Mouse (Mus musculus) adrenal gland, postnatal 4 days (tissue): ENCODE measurements around the gene Rab11a. TPM values are rescaled to one million over a fixed set of nuclear protein-coding genes. Genes with fewer than 3 reads are reported as not detected.
"Not testable (repeated sequence)": the region's sequence is repeated elsewhere in the genome, so short reads cannot be mapped to it uniquely, and the experiment has no call there.

Source experiments
- DNase-seq, 2 experiments: peaks; one replicate each; pipeline ENCODE4 v3.0.0; 2021 to 2022; ENCODE audit warnings: low spot score in 2 of 2, mixed read lengths in 2 of 2
- total RNA-seq, 2 experiments: library from RNA; stranded (reverse); gene quantifications; 2 replicates each; pipeline ENCODE4 v1.2.3; 2021

Rab11a gene
- total RNA-seq, 2 experiments from 2014 or later = 304 to 332 TPM

GRCm38 (mm10) chr9:64749314-64749713 lies 11.8 kb upstream of the Rab11a start:
- DNase-seq = no peak

GRCm38 (mm10) chr9:64747735-64748134 lies 10.2 kb upstream of the Rab11a start:
- DNase-seq = no peak

GRCm38 (mm10) chr9:64742453-64742852 lies 4.9 kb upstream of the Rab11a start:
- DNase-seq = no peak

GRCm38 (mm10) chr9:64739001-64739400 lies 1.4 kb upstream of the Rab11a start:
- no peak for DNase-seq

- peak; percentile 10 to 42 for DNase-seq
Observed at GRCm38 (mm10) chr9:64736639-64737405, 736 bp downstream of the Rab11a start.

GRCm38 (mm10) chr9:64736076-64736638 lies 1.4 kb downstream of the Rab11a start:
- DNase-seq = no peak

- not testable (repeated sequence) for DNase-seq
Observed at GRCm38 (mm10) chr9:64734992-64735391, 2.6 kb downstream of the Rab11a start.

GRCm38 (mm10) chr9:64734166-64734565 lies 3.4 kb downstream of the Rab11a start:
- DNase-seq = no peak

GRCm38 (mm10) chr9:64731029-64731560 lies 6.5 kb downstream of the Rab11a start:
- DNase-seq = no peak

GRCm38 (mm10) chr9:64726454-64726853 lies 11.1 kb downstream of the Rab11a start:
- DNase-seq = no peak

GRCm38 (mm10) chr9:64719526-64720163 lies 17.9 kb downstream of the Rab11a start:
- DNase-seq = no peak

- DNase-seq = not testable (repeated sequence)
Observed at GRCm38 (mm10) chr9:64710291-64710690, 27.3 kb downstream of the Rab11a start.

GRCm38 (mm10) chr9:64704073-64704840 lies 33.3 kb downstream of the Rab11a start:
- no peak for DNase-seq

- DNase-seq = no peak
Observed at GRCm38 (mm10) chr9:64703420-64703965, 34.1 kb downstream of the Rab11a start.

- no peak for DNase-seq
Observed at GRCm38 (mm10) chr9:64702937-64703336, 34.6 kb downstream of the Rab11a start.

- DNase-seq = no peak
Observed at GRCm38 (mm10) chr9:64702391-64702790, 35.2 kb downstream of the Rab11a start.

- no peak for DNase-seq
Observed at GRCm38 (mm10) chr9:64701651-64702050, 35.9 kb downstream of the Rab11a start.

- no peak for DNase-seq
Observed at GRCm38 (mm10) chr9:64700451-64701311, 36.9 kb downstream of the Rab11a start.

- DNase-seq = no peak
Observed at GRCm38 (mm10) chr9:64698586-64698985, 39.0 kb downstream of the Rab11a start.

GRCm38 (mm10) chr9:64697677-64698076 lies 39.9 kb downstream of the Rab11a start:
- DNase-seq = no peak
